Mouse (Mus musculus): ENCODE data around the gene Rfxank.

Gene Rfxank

GRCm38 (mm10) chr8:70136591-70136990, 2.4 kb downstream of the Rfxank start:
- peaks cover 50% of the 10 kb centered on the region for H3K36me3 ChIP-seq (ENCODE audit: insufficient read depth, low read length)
- peaks cover 68% of the 10 kb centered on the region for H3K4me1 ChIP-seq (replicated peaks; ENCODE audit: low read depth, low read length)
- TF ChIP-seq CTCF (conservative IDR thresholded peaks at IDR 0.05; ENCODE audit: low read length), result no peak
- TF ChIP-seq POU5F1 (IDR thresholded peaks at IDR 0.05; ENCODE audit: borderline replicate concordance, low read length), result no peak
- no peaks in the 10 kb centered on the region for H3K9me3 ChIP-seq (ENCODE audit: low read length)
- no peaks in the 10 kb centered on the region for H3K27me3 ChIP-seq (ENCODE audit: insufficient read depth, low read length)
- no peak overlapping the region for H3K4me3 ChIP-seq (replicated peaks; ENCODE audit: low read length)

- Histone ChIP-seq H3K36me3 (ENCODE audit: insufficient read depth, low read length) (peaks cover 50% of the 10 kb centered on the region), H3K4me1 (replicated peaks; ENCODE audit: low read depth, low read length) (peaks cover 68% of the 10 kb centered on the region), H3K9me3 (ENCODE audit: low read length) (no peaks in the 10 kb centered on the region), H3K4me3 (replicated peaks; ENCODE audit: low read length) (no peak overlapping the region), H3K27me3 (ENCODE audit: insufficient read depth, low read length) (no peaks in the 10 kb centered on the region)
- TF ChIP-seq NANOG (IDR thresholded peaks at IDR 0.05; ENCODE audit: borderline replicate concordance, low read length), result no peak
- TF ChIP-seq CTCF (conservative IDR thresholded peaks at IDR 0.05; ENCODE audit: low read length), result no peak
- no peak for TF ChIP-seq POU5F1 (IDR thresholded peaks at IDR 0.05; ENCODE audit: borderline replicate concordance, low read length)
Measured at GRCm38 (mm10) chr8:70134931-70135330, 4.0 kb downstream of the Rfxank start.

- peaks cover 50% of the 10 kb centered on the region for H3K36me3 ChIP-seq (ENCODE audit: insufficient read depth, low read length)
- no peak overlapping the region for H3K4me3 ChIP-seq (replicated peaks; ENCODE audit: low read length)
- no peaks in the 10 kb centered on the region for H3K27me3 ChIP-seq (ENCODE audit: insufficient read depth, low read length)
- peaks cover 76% of the 10 kb centered on the region for H3K4me1 ChIP-seq (replicated peaks; ENCODE audit: low read depth, low read length)
- H3K9me3 ChIP-seq (ENCODE audit: low read length), result no peaks in the 10 kb centered on the region
- TF ChIP-seq NANOG (IDR thresholded peaks at IDR 0.05; ENCODE audit: borderline replicate concordance, low read length) (no peak), CTCF (conservative IDR thresholded peaks at IDR 0.05; ENCODE audit: low read length) (no peak), POU5F1 (IDR thresholded peaks at IDR 0.05; ENCODE audit: borderline replicate concordance, low read length) (no peak)
Measured at GRCm38 (mm10) chr8:70134086-70134485, 4.9 kb downstream of the Rfxank start.

- peaks cover 42% of the 10 kb centered on the region for H3K36me3 ChIP-seq (ENCODE audit: insufficient read depth, low read length)
- no peaks in the 10 kb centered on the region for H3K9me3 ChIP-seq (ENCODE audit: low read length)
- peak within 1 kb of the TSS; percentile 97 for H3K4me3 ChIP-seq (replicated peaks; ENCODE audit: low read length)
- peaks cover 71% of the 10 kb centered on the region for H3K4me1 ChIP-seq (replicated peaks; ENCODE audit: low read depth, low read length)
- TF ChIP-seq NANOG (IDR thresholded peaks at IDR 0.05; ENCODE audit: borderline replicate concordance, low read length) (no peak), POU5F1 (IDR thresholded peaks at IDR 0.05; ENCODE audit: borderline replicate concordance, low read length) (no peak), CTCF (conservative IDR thresholded peaks at IDR 0.05; ENCODE audit: low read length) (no peak)
- no peaks in the 10 kb centered on the region for H3K27me3 ChIP-seq (ENCODE audit: insufficient read depth, low read length)
Measured at GRCm38 (mm10) chr8:70131166-70131883, 7.6 kb downstream of the Rfxank start, which contains the start of gene Nr2c2ap. Gene Nr2c2ap (plus strand): TSS chr8:70131333.

- Histone ChIP-seq H3K4me3 (replicated peaks; ENCODE audit: low read length) (peak overlapping the region; percentile 97), H3K9me3 (ENCODE audit: low read length) (no peaks in the 10 kb centered on the region), H3K27me3 (ENCODE audit: insufficient read depth, low read length) (peaks cover 2% of the 10 kb centered on the region; the same call in 1 of the 2 replicates), H3K4me1 (replicated peaks; ENCODE audit: low read depth, low read length) (peaks cover 61% of the 10 kb centered on the region), H3K36me3 (ENCODE audit: insufficient read depth, low read length) (peaks cover 29% of the 10 kb centered on the region)
- TF ChIP-seq NANOG (IDR thresholded peaks at IDR 0.05; ENCODE audit: borderline replicate concordance, low read length) (no peak), CTCF (conservative IDR thresholded peaks at IDR 0.05; ENCODE audit: low read length) (no peak), POU5F1 (IDR thresholded peaks at IDR 0.05; ENCODE audit: borderline replicate concordance, low read length) (no peak)
Measured at GRCm38 (mm10) chr8:70130066-70130465, 8.9 kb downstream of the Rfxank start.

GRCm38 (mm10) chr8:70129309-70129952, 9.5 kb downstream of the Rfxank start:
- H3K27me3 ChIP-seq (ENCODE audit: insufficient read depth, low read length), result peaks cover 5% of the 10 kb centered on the region; the same call in 1 of the 2 replicates
- no peaks in the 10 kb centered on the region for H3K9me3 ChIP-seq (ENCODE audit: low read length)
- no peak for TF ChIP-seq NANOG (IDR thresholded peaks at IDR 0.05; ENCODE audit: borderline replicate concordance, low read length)
- no peak for TF ChIP-seq CTCF (conservative IDR thresholded peaks at IDR 0.05; ENCODE audit: low read length)
- no peak for TF ChIP-seq POU5F1 (IDR thresholded peaks at IDR 0.05; ENCODE audit: borderline replicate concordance, low read length)
- H3K36me3 ChIP-seq (ENCODE audit: insufficient read depth, low read length), result peaks cover 23% of the 10 kb centered on the region
- H3K4me3 ChIP-seq (replicated peaks; ENCODE audit: low read length), result peak overlapping the region; percentile 97
- peaks cover 55% of the 10 kb centered on the region for H3K4me1 ChIP-seq (replicated peaks; ENCODE audit: low read depth, low read length)

- Histone ChIP-seq H3K27me3 (ENCODE audit: insufficient read depth, low read length) (peaks cover 5% of the 10 kb centered on the region; the same call in 1 of the 2 replicates), H3K4me1 (replicated peaks; ENCODE audit: low read depth, low read length) (peaks cover 46% of the 10 kb centered on the region)
- TF ChIP-seq NANOG (IDR thresholded peaks at IDR 0.05; ENCODE audit: borderline replicate concordance, low read length), result no peak
- TF ChIP-seq CTCF (conservative IDR thresholded peaks at IDR 0.05; ENCODE audit: low read length), result no peak
- TF ChIP-seq POU5F1 (IDR thresholded peaks at IDR 0.05; ENCODE audit: borderline replicate concordance, low read length), result no peak
Measured at GRCm38 (mm10) chr8:70128435-70128834, 10.5 kb downstream of the Rfxank start.

GRCm38 (mm10) chr8:70124992-70125391, 14.0 kb downstream of the Rfxank start:
- TF ChIP-seq CTCF (conservative IDR thresholded peaks at IDR 0.05; ENCODE audit: low read length), result no peak
- TF ChIP-seq POU5F1 (IDR thresholded peaks at IDR 0.05; ENCODE audit: borderline replicate concordance, low read length), result no peak
- no peak for TF ChIP-seq NANOG (IDR thresholded peaks at IDR 0.05; ENCODE audit: borderline replicate concordance, low read length)
- no peaks in the 10 kb centered on the region for H3K9me3 ChIP-seq (ENCODE audit: low read length)
- no peaks in the 10 kb centered on the region for H3K36me3 ChIP-seq (ENCODE audit: insufficient read depth, low read length)

More at GRCm38 (mm10) chr8:70128435-70128834, 10.5 kb downstream of the Rfxank start:
- Histone ChIP-seq H3K9me3 (ENCODE audit: low read length) (no peaks in the 10 kb centered on the region), H3K4me3 (replicated peaks; ENCODE audit: low read length) (no peak overlapping the region), H3K36me3 (ENCODE audit: insufficient read depth, low read length) (peaks cover 13% of the 10 kb centered on the region)

More at GRCm38 (mm10) chr8:70124992-70125391, 14.0 kb downstream of the Rfxank start:
- Histone ChIP-seq H3K4me3 (replicated peaks; ENCODE audit: low read length) (no peak overlapping the region), H3K4me1 (replicated peaks; ENCODE audit: low read depth, low read length) (peaks cover 29% of the 10 kb centered on the region), H3K27me3 (ENCODE audit: insufficient read depth, low read length) (peaks cover 10% of the 10 kb centered on the region)
